Mouse (Mus musculus): Measurements from ENCODE around the gene Rassf7. TPM values are rescaled to one million over a fixed set of nuclear protein-coding genes. Genes with fewer than 3 reads are reported as not detected.

Rassf7 gene
- total and polyA plus RNA-seq, 3 experiments: 4.9 to 51.8 (median 16.8) TPM

DNA sequence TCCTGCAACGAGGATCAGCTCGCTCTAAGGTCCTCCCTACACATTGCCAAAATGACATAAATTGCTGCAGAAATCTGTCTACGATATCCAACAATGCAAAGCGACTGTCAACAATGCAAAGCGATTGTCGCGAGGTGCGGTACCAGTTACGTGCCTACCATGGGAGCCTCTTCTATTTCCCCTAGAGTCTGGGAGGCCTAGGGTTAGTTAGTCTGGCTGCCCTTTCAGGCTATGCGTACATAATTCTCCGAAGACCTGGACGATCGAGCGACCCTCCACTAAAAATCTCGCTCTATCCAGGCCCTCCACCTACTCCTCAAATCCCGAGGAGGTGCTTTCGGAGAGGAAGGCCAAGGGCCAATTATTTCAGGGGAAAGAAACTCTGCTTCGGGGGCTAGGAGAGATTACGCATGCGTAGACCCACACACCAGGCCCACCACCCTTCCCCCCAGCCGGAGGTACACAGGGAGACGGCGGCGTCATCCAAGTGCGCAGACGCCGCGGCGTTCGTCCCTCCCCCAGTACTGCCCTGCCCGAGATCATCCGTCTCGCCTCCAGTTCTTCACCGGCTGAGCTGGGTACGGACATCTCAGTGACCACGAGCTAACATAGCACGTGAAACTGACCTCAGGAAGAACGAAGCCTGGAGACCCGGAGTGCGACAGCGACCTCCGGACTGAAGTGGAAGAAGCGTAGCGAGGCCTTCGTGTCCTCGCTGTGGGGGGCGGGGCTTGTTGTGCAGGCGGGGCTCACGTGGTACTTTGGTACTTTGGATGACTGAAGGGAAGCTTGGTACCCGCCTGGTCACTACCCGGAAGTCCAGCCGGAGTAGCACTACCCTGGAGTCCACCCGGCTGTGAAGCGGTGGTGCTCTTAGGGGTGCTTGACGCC lies 43.3 kb upstream of the Rassf7 start, which contains the start of gene Rnh1:
Gene Rnh1, minus strand, starts transcription at position 742 of the 891 bp plus-strand sequence.
- Histone ChIP-seq H3K9me3 (replicated peaks) (no peaks in the 10 kb centered on the region), H3K4me3 (ENCODE audit: low read depth, low read length) (peak within 1 kb of the TSS; percentile 71), H3K27me3 (ENCODE audit: insufficient read depth, low read length) (peaks cover 4% of the 10 kb centered on the region; the same call in 1 of the 2 replicates), H3K4me1 (ENCODE audit: insufficient read depth, low read depth, low read length) (peaks cover 45% of the 10 kb centered on the region), H3K36me3 (replicated peaks) (peaks cover 1% of the 10 kb centered on the region)
- ATAC-seq (ENCODE audit: extremely low read depth, insufficient number of reproducible peaks, low FRiP score, poor library complexity, severe bottlenecking) (peak; percentile 61), DNase-seq (ENCODE audit: low spot score) (peak; percentile 71)
- TF ChIP-seq GATA1 (IDR thresholded peaks at IDR 0.05; ENCODE audit: borderline replicate concordance, low read length) (no peak), CTCF (IDR thresholded peaks at IDR 0.05; ENCODE audit: low read depth, low read length) (no peak), GATA2 (IDR thresholded peaks at IDR 0.05; ENCODE audit: borderline replicate concordance, low read depth, low read length) (no peak), TAL1 (conservative IDR thresholded peaks at IDR 0.05; ENCODE audit: low read depth, low read length) (no peak), POLR2AphosphoS5 (IDR thresholded peaks at IDR 0.05; ENCODE audit: insufficient replicate concordance, low read depth, low read length) (no peak)

DNA sequence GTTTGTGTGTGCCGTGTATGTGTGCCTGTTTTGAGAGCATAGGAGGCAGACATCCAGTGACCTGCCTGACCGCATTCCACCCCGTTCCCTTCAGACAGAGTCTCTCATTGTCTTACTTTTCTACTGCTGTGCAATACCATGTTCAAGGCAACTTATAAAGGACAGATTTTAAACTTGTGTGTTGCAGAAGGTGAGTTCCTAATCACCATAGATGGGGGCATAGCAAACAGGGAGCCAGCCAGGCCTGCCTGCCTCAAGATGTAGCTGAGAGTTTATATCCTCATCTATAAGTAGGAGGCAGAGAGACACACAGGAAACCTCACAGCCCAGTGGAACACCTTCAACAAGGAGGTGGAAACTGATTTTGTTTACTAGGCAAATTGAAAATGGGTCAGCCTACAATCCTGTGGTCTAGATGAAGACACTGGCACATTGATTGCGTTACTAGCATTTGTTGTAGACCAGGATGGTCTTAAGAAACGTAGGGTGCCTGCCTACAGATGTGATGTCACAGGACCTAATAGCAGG lies 42.3 kb upstream of the Rassf7 start:
- peaks cover 35% of the 10 kb centered on the region for H3K4me1 ChIP-seq (ENCODE audit: insufficient read depth, low read depth, low read length)
- H3K27me3 ChIP-seq (ENCODE audit: insufficient read depth, low read length): peaks cover 11% of the 10 kb centered on the region; the same call in 1 of the 2 replicates
- no peaks in the 10 kb centered on the region for H3K9me3 ChIP-seq (replicated peaks)
- no peak for DNase-seq (ENCODE audit: low spot score)
- H3K36me3 ChIP-seq (replicated peaks): no peaks in the 10 kb centered on the region
- no peak for TF ChIP-seq GATA1 (IDR thresholded peaks at IDR 0.05; ENCODE audit: borderline replicate concordance, low read length)
- no peak for TF ChIP-seq POLR2AphosphoS5 (IDR thresholded peaks at IDR 0.05; ENCODE audit: insufficient replicate concordance, low read depth, low read length)
- no peak for TF ChIP-seq GATA2 (IDR thresholded peaks at IDR 0.05; ENCODE audit: borderline replicate concordance, low read depth, low read length)
- TF ChIP-seq TAL1 (conservative IDR thresholded peaks at IDR 0.05; ENCODE audit: low read depth, low read length): no peak
- no peak for TF ChIP-seq CTCF (IDR thresholded peaks at IDR 0.05; ENCODE audit: low read depth, low read length)
- ATAC-seq (ENCODE audit: extremely low read depth, insufficient number of reproducible peaks, low FRiP score, poor library complexity, severe bottlenecking): no peak
- peak overlapping the region; percentile 71; the same call in 1 of the 2 replicates for H3K4me3 ChIP-seq (ENCODE audit: low read depth, low read length)

DNA sequence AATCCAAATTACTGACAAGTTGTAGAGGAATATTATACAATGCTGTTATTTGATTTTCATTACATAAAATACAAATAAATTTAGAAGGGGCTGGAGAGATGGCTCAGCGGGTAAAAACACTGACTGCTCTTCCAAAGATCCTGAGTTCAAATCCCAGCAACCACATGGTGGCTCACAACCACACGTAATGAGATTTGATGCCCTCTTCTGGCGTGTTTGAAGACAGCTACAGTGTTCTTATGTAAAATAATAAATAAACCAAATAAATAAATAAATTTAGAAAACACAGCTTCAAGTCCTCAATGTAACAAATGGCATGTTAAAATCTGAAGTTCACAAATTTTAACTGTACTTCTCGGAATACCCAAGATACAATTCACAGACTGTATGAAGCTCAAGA lies 40.6 kb upstream of the Rassf7 start:
- DNase-seq (ENCODE audit: low spot score): no peak
- no peaks in the 10 kb centered on the region for H3K9me3 ChIP-seq (replicated peaks)
- TF ChIP-seq GATA1 (IDR thresholded peaks at IDR 0.05; ENCODE audit: borderline replicate concordance, low read length) (no peak), CTCF (IDR thresholded peaks at IDR 0.05; ENCODE audit: low read depth, low read length) (no peak), GATA2 (IDR thresholded peaks at IDR 0.05; ENCODE audit: borderline replicate concordance, low read depth, low read length) (no peak), POLR2AphosphoS5 (IDR thresholded peaks at IDR 0.05; ENCODE audit: insufficient replicate concordance, low read depth, low read length) (no peak), TAL1 (conservative IDR thresholded peaks at IDR 0.05; ENCODE audit: low read depth, low read length) (no peak)

DNA sequence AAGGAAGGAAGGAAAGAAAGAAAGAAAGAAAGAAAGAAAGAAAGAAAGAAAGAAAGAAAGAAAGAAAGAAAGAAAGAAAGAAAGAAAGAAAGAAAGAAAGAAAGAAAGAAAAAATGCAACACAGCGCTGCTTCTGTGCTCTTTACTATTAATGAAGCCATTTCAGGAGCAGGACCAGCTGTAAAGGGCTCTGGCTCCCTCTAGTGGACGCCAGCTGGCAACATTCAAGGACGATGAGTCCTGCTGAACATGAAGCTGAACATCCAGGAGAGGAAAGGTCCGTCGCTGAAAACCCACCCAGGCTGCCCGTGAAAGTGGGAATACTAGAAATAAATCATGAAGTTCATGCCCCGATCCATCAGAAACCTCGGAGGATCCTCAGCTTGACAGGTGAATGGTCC lies 39.5 kb upstream of the Rassf7 start:
- Histone ChIP-seq H3K9me3 (replicated peaks) (no peaks in the 10 kb centered on the region), H3K27me3 (ENCODE audit: insufficient read depth, low read length) (peaks cover 17% of the 10 kb centered on the region), H3K36me3 (replicated peaks) (no peaks in the 10 kb centered on the region), H3K4me1 (ENCODE audit: insufficient read depth, low read depth, low read length) (peaks cover 9% of the 10 kb centered on the region), H3K4me3 (ENCODE audit: low read depth, low read length) (no peak overlapping the region)
- ATAC-seq (ENCODE audit: extremely low read depth, insufficient number of reproducible peaks, low FRiP score, poor library complexity, severe bottlenecking): no peak
- TF ChIP-seq CTCF (IDR thresholded peaks at IDR 0.05; ENCODE audit: low read depth, low read length) (peak; percentile 68; the same call in 1 of the 2 replicates), GATA2 (IDR thresholded peaks at IDR 0.05; ENCODE audit: borderline replicate concordance, low read depth, low read length) (no peak)
- peak; percentile 65 for DNase-seq (ENCODE audit: low spot score)

More for the DNA sequence above, 40.6 kb upstream of the Rassf7 start:
- Histone ChIP-seq H3K4me1 (ENCODE audit: insufficient read depth, low read depth, low read length) (peaks cover 19% of the 10 kb centered on the region), H3K27me3 (ENCODE audit: insufficient read depth, low read length) (peaks cover 17% of the 10 kb centered on the region), H3K4me3 (ENCODE audit: low read depth, low read length) (no peak overlapping the region), H3K36me3 (replicated peaks) (no peaks in the 10 kb centered on the region)
- ATAC-seq (ENCODE audit: extremely low read depth, insufficient number of reproducible peaks, low FRiP score, poor library complexity, severe bottlenecking): no peak

DNA sequence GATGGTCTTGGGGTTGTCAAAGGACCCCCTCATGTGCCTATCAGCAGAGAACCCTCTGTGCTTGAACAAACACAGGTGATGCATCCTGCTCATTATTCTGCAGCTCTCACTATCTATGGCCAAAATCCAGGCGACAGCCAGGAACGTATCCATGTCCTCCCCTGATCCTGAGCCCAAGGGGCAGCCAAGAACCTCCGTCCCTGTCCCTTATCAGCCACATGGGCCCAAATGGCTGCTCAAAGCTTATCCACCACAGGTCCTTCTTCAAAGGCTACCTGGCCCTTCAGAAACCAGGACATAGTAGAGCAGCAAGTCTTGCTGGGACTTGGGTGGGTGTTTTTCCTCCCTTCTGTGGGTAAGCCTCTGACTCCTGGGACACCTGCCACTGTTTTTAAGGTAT lies 27.5 kb upstream of the Rassf7 start:
- Histone ChIP-seq H3K9me3 (replicated peaks) (no peaks in the 10 kb centered on the region), H3K27me3 (ENCODE audit: insufficient read depth, low read length) (peaks cover 6% of the 10 kb centered on the region; the same call in 1 of the 2 replicates), H3K4me1 (ENCODE audit: insufficient read depth, low read depth, low read length) (peaks cover 36% of the 10 kb centered on the region), H3K4me3 (ENCODE audit: low read depth, low read length) (no peak overlapping the region), H3K36me3 (replicated peaks) (peaks cover 47% of the 10 kb centered on the region)
- TF ChIP-seq POLR2AphosphoS5 (IDR thresholded peaks at IDR 0.05; ENCODE audit: insufficient replicate concordance, low read depth, low read length) (no peak), TAL1 (conservative IDR thresholded peaks at IDR 0.05; ENCODE audit: low read depth, low read length) (no peak), CTCF (IDR thresholded peaks at IDR 0.05; ENCODE audit: low read depth, low read length) (no peak), GATA2 (IDR thresholded peaks at IDR 0.05; ENCODE audit: borderline replicate concordance, low read depth, low read length) (no peak), GATA1 (IDR thresholded peaks at IDR 0.05; ENCODE audit: borderline replicate concordance, low read length) (no peak)
- DNase-seq (ENCODE audit: low spot score): no peak
- no peak for ATAC-seq (ENCODE audit: extremely low read depth, insufficient number of reproducible peaks, low FRiP score, poor library complexity, severe bottlenecking)

DNA sequence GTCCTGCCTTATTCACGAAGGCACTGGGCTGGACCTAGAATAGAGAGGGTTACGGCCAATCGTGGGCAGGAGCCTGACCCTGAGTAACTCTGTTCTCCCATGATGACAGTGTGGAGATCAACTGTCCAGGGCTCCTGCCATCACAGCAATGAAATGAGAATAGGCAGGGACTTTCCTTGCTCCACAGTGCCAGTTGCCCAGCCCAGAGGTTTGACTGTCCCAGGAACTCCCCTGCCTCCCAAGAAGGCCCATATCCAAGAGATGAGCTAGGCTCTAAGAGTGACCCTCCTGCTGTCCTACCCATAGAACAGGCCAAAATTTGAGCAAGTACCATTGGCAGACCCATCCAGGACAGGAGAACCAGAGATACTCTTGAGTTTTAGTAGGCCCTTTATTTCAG lies 26.9 kb upstream of the Rassf7 start:
- Histone ChIP-seq H3K27me3 (ENCODE audit: insufficient read depth, low read length) (peaks cover 6% of the 10 kb centered on the region; the same call in 1 of the 2 replicates), H3K4me3 (ENCODE audit: low read depth, low read length) (no peak overlapping the region), H3K4me1 (ENCODE audit: insufficient read depth, low read depth, low read length) (peaks cover 39% of the 10 kb centered on the region), H3K36me3 (replicated peaks) (peaks cover 47% of the 10 kb centered on the region), H3K9me3 (replicated peaks) (no peaks in the 10 kb centered on the region)
- TF ChIP-seq POLR2AphosphoS5 (IDR thresholded peaks at IDR 0.05; ENCODE audit: insufficient replicate concordance, low read depth, low read length) (no peak), GATA2 (IDR thresholded peaks at IDR 0.05; ENCODE audit: borderline replicate concordance, low read depth, low read length) (no peak), GATA1 (IDR thresholded peaks at IDR 0.05; ENCODE audit: borderline replicate concordance, low read length) (no peak), TAL1 (conservative IDR thresholded peaks at IDR 0.05; ENCODE audit: low read depth, low read length) (no peak)
- ATAC-seq (ENCODE audit: extremely low read depth, insufficient number of reproducible peaks, low FRiP score, poor library complexity, severe bottlenecking): no peak
- DNase-seq (ENCODE audit: low spot score): no peak

All from G1E (cell line).